Mouse (Mus musculus): Measurements from ENCODE around the gene Akain1.

- no peak for TF ChIP-seq JUN (IDR thresholded peaks at IDR 0.05; ENCODE audit: insufficient read depth, low read depth, low read length)
- no peak for TF ChIP-seq USF1 (IDR thresholded peaks at IDR 0.05; ENCODE audit: low read depth, low read length)
- no peak for TF ChIP-seq CTCF (conservative IDR thresholded peaks at IDR 0.05 in 1 of 2, IDR thresholded peaks at IDR 0.05 in 1 of 2; ENCODE audit: low read depth in 2 of 2, low read length in 2 of 2)
- no peak for TF ChIP-seq MAFK (IDR thresholded peaks at IDR 0.05; ENCODE audit: insufficient replicate concordance, low read length)
- TF ChIP-seq EP300 (IDR thresholded peaks at IDR 0.05; ENCODE audit: low read length): no peak
- TF ChIP-seq CHD1 (IDR thresholded peaks at IDR 0.05; ENCODE audit: low read depth, low read length): no peak
- TF ChIP-seq USF2 (conservative IDR thresholded peaks at IDR 0.05; ENCODE audit: low read depth, low read length): no peak
- TF ChIP-seq POLR2A (IDR thresholded peaks at IDR 0.05; ENCODE audit: low read depth, low read length): no peak
Observed at GRCm38 (mm10) chr17:69487116-69487515, 48.0 kb downstream of the Akain1 start.
